Mouse (Mus musculus): ENCODE results near the gene Rnf168. TPM values are rescaled to one million over a fixed set of nuclear protein-coding genes. Genes with fewer than 3 reads are reported as not detected.
"Not testable (repeated sequence)": the region's sequence is repeated elsewhere in the genome, so short reads cannot be mapped to it uniquely, and the experiment has no call there.

Rnf168 gene
- 38.6 and 39.1 TPM in 2 replicates for total RNA-seq (2014; rRNA removed)
- polyA plus RNA-seq (2015; fragmentation: Nextera tagmentation; extraction: Ambion mirVana) = 18.6 and 26.1 TPM in 2 replicates

GRCm38 (mm10) chr16:32277308-32278256, at the start of gene Rnf168:
Gene Rnf168, plus strand, starts transcription at chr16:32277459.
- DNase-seq (peak; percentile 88), ATAC-seq (peak; percentile 95)
- no peaks in the 10 kb centered on the region for H3K27me3 ChIP-seq (ENCODE audit: insufficient read depth, low read length)
- H3K36me3 ChIP-seq (ENCODE audit: insufficient read depth) = no peaks in the 10 kb centered on the region
- peak within 1 kb of the TSS; percentile 79 for H3K9ac ChIP-seq
- no peaks in the 10 kb centered on the region for H3K9me3 ChIP-seq (ENCODE audit: low read length)
- H3K4me1 ChIP-seq (ENCODE audit: insufficient read depth) = 0 out of 2 replicates have a peak, but pooled peaks cover 4% of the 10 kb centered on the region
- peak within 1 kb of the TSS; percentile 87 for H3K4me3 ChIP-seq (ENCODE audit: low read depth, low read length)
- under 1% methylated on average over 65 of the region's 75 CpGs for WGBS
- H3K4me2 ChIP-seq (ENCODE audit: low read depth) = peak within 1 kb of the TSS; percentile 45
- no peak for TF ChIP-seq CTCF (IDR thresholded peaks at IDR 0.05; ENCODE audit: low read depth)
- H3K27ac ChIP-seq (ENCODE audit: low read depth, low read length) = peak within 1 kb of the TSS; percentile 93

- WGBS = 77% methylated on average over 3 of the region's 3 CpGs
- H3K4me1 ChIP-seq (ENCODE audit: insufficient read depth); H3K4me3 ChIP-seq (ENCODE audit: low read depth, low read length); H3K9ac ChIP-seq; H3K27ac ChIP-seq (ENCODE audit: low read depth, low read length); ATAC-seq; H3K27me3 ChIP-seq (ENCODE audit: insufficient read depth, low read length); DNase-seq; H3K4me2 ChIP-seq (ENCODE audit: low read depth); H3K9me3 ChIP-seq (ENCODE audit: low read length): not testable (repeated sequence)
- peaks cover 27% of the 10 kb centered on the region for H3K36me3 ChIP-seq (ENCODE audit: insufficient read depth)
These were observed 45.2 kb upstream of the Rnf168 start for GRCm38 (mm10) chr16:32232050-32232449.

GRCm38 (mm10) chr16:32237930-32238680, 39.2 kb upstream of the Rnf168 start:
- Histone ChIP-seq H3K27me3 (ENCODE audit: insufficient read depth, low read length) (no peaks in the 10 kb centered on the region), H3K9me3 (ENCODE audit: low read length) (no peaks in the 10 kb centered on the region), H3K36me3 (ENCODE audit: insufficient read depth) (peaks cover 19% of the 10 kb centered on the region), H3K27ac (ENCODE audit: low read depth, low read length) (no peak overlapping the region), H3K4me3 (ENCODE audit: low read depth, low read length) (no peak overlapping the region), H3K4me1 (ENCODE audit: insufficient read depth) (no peaks in the 10 kb centered on the region), H3K9ac (no peak overlapping the region), H3K4me2 (ENCODE audit: low read depth) (no peak overlapping the region)
- TF ChIP-seq CTCF (IDR thresholded peaks at IDR 0.05; ENCODE audit: low read depth) = no peak
- no peak for DNase-seq
- ATAC-seq = no peak
- 92% methylated on average over 19 of the region's 19 CpGs for WGBS

- no peaks in the 10 kb centered on the region for H3K4me1 ChIP-seq (ENCODE audit: insufficient read depth)
- no peak overlapping the region for H3K4me3 ChIP-seq (ENCODE audit: low read depth, low read length)
- DNase-seq (no peak), ATAC-seq (no peak)
- no peak for TF ChIP-seq CTCF (IDR thresholded peaks at IDR 0.05; ENCODE audit: low read depth)
- no peaks in the 10 kb centered on the region for H3K9me3 ChIP-seq (ENCODE audit: low read length)
- 91% methylated on average over 2 of the region's 2 CpGs for WGBS
- no peaks in the 10 kb centered on the region for H3K27me3 ChIP-seq (ENCODE audit: insufficient read depth, low read length)
- H3K9ac ChIP-seq = no peak overlapping the region
- no peak overlapping the region for H3K27ac ChIP-seq (ENCODE audit: low read depth, low read length)
- no peak overlapping the region for H3K4me2 ChIP-seq (ENCODE audit: low read depth)
- peaks cover 14% of the 10 kb centered on the region for H3K36me3 ChIP-seq (ENCODE audit: insufficient read depth)
These were observed 37.6 kb upstream of the Rnf168 start for GRCm38 (mm10) chr16:32239428-32240312.

- 87% methylated on average over 3 of the region's 3 CpGs for WGBS
- ATAC-seq = no peak
These were observed 33.4 kb upstream of the Rnf168 start for GRCm38 (mm10) chr16:32243901-32244300.

GRCm38 (mm10) chr16:32246351-32246791, 30.9 kb upstream of the Rnf168 start:
- Histone ChIP-seq H3K9ac (peak overlapping the region; percentile 76), H3K4me1 (ENCODE audit: insufficient read depth) (peaks cover 7% of the 10 kb centered on the region), H3K9me3 (ENCODE audit: low read length) (no peaks in the 10 kb centered on the region), H3K36me3 (ENCODE audit: insufficient read depth) (no peaks in the 10 kb centered on the region), H3K4me3 (ENCODE audit: low read depth, low read length) (peak overlapping the region; percentile 87), H3K27ac (ENCODE audit: low read depth, low read length) (peak overlapping the region; percentile 93), H3K27me3 (ENCODE audit: insufficient read depth, low read length) (no peaks in the 10 kb centered on the region), H3K4me2 (ENCODE audit: low read depth) (peak overlapping the region; percentile 78)
- TF ChIP-seq CTCF (IDR thresholded peaks at IDR 0.05; ENCODE audit: low read depth) = no peak
- ATAC-seq (peak; percentile 28), DNase-seq (peak; percentile 18)
- 4% methylated on average over 36 of the region's 41 CpGs for WGBS

More at GRCm38 (mm10) chr16:32243901-32244300, 33.4 kb upstream of the Rnf168 start:
- Histone ChIP-seq H3K4me2 (ENCODE audit: low read depth) (no peak overlapping the region), H3K4me1 (ENCODE audit: insufficient read depth) (peaks cover 7% of the 10 kb centered on the region), H3K27me3 (ENCODE audit: insufficient read depth, low read length) (no peaks in the 10 kb centered on the region), H3K27ac (ENCODE audit: low read depth, low read length) (no peak overlapping the region), H3K9ac (no peak overlapping the region), H3K36me3 (ENCODE audit: insufficient read depth) (no peaks in the 10 kb centered on the region), H3K9me3 (ENCODE audit: low read length) (no peaks in the 10 kb centered on the region), H3K4me3 (ENCODE audit: low read depth, low read length) (no peak overlapping the region)
- DNase-seq = no peak
- TF ChIP-seq CTCF (IDR thresholded peaks at IDR 0.05; ENCODE audit: low read depth) = no peak

Measured in forebrain, postnatal 0 days (tissue).